Mouse (Mus musculus): ENCODE results near the gene Scube1.
A peak's percentile ranks its signal among the peaks of the same experiment; 100 is the strongest.

GRCm38 (mm10) chr15:83594513-83595363 is 130.1 kb downstream of the Scube1 start, which contains the start of gene Ttll12:
- TF ChIP-seq POLR2A (IDR thresholded peaks at IDR 0.05; ENCODE audit: borderline replicate concordance, insufficient read depth, low read length) = peak; percentile 57; the same call in 1 of the 2 replicates
- TF ChIP-seq CTCF (IDR thresholded peaks at IDR 0.05; ENCODE audit: borderline replicate concordance, insufficient read depth, low read depth, low read length) = no peak

Data from cerebellum, adult 2 months (tissue).